Mouse (Mus musculus) cerebellum, adult 11 months (tissue): Measurements from ENCODE around the gene Cdc5l.

ENCODE experiments used
- DNase-seq: peaks from one replicate; pipeline ENCODE4 v3.0.0; 2022

Cdc5l gene

GRCm38 (mm10) chr17:45359443-45359842, 74.1 kb downstream of the Cdc5l start:
- no peak for DNase-seq

- DNase-seq: no peak
Observed at GRCm38 (mm10) chr17:45356431-45356830, 77.1 kb downstream of the Cdc5l start.

GRCm38 (mm10) chr17:45347951-45348350, 85.6 kb downstream of the Cdc5l start:
- no peak for DNase-seq
